Mouse (Mus musculus) testis, adult 2 months (tissue): ENCODE measurements around the gene Fign. TPM values are rescaled to one million over a fixed set of nuclear protein-coding genes. Genes with fewer than 3 reads are reported as not detected.

ENCODE experiments used
- H3K27ac ChIP-seq: fragments of 200-500 bp; 2 replicates; pipeline ENCODE4 v1.5.1; 2012; ENCODE audit warnings: low read depth, low read length; ENCODE audit not compliant: control insufficient read depth, insufficient read depth
- H3K27me3 ChIP-seq: fragments of 200-500 bp; 2 replicates; pipeline ENCODE4 v1.6.1; 2012; ENCODE audit warnings: mild to moderate bottlenecking, low read length, moderate library complexity; ENCODE audit not compliant: control insufficient read depth, insufficient read depth
- H3K36me3 ChIP-seq: fragments of 200-500 bp; 2 replicates; pipeline ENCODE4 v1.6.1; 2012; ENCODE audit warnings: mild to moderate bottlenecking, low read length; ENCODE audit not compliant: control insufficient read depth, insufficient read depth
- H3K4me1 ChIP-seq: fragments of 200-500 bp; 2 replicates; pipeline ENCODE4 v1.6.1; 2012; ENCODE audit warnings: low read length; ENCODE audit not compliant: control insufficient read depth, insufficient read depth
- H3K4me3 ChIP-seq: fragments of 200-500 bp; 2 replicates; pipeline ENCODE4 v1.5.1; 2012; ENCODE audit warnings: low read depth, mild to moderate bottlenecking, low read length, moderate library complexity, mixed read lengths; ENCODE audit not compliant: control insufficient read depth
- CTCF ChIP-seq: fragments of 200-500 bp; IDR thresholded peaks from 2 replicates; pipeline ENCODE4 v1.5.1; 2012; ENCODE audit warnings: low read depth, mild to moderate bottlenecking, inconsistent platforms, low read length, moderate library complexity; ENCODE audit not compliant: control insufficient read depth, insufficient read depth, insufficient replicate concordance
- POLR2A ChIP-seq: fragments of 200-500 bp; IDR thresholded peaks from 2 replicates; pipeline ENCODE4 v1.6.1; 2012; ENCODE audit warnings: low read depth, mild to moderate bottlenecking, inconsistent platforms, low read length, moderate library complexity; ENCODE audit not compliant: control insufficient read depth
- polyA plus RNA-seq: library from polyadenylated mRNA; depleted of rRNA; stranded (reverse); fragments of >200 nt; gene quantifications from 2 replicates; pipeline ENCODE4 v1.2.3, GENCODE M21; 2012

Fign gene
- polyA plus RNA-seq, 1 experiment, result 0.05 TPM

DNA sequence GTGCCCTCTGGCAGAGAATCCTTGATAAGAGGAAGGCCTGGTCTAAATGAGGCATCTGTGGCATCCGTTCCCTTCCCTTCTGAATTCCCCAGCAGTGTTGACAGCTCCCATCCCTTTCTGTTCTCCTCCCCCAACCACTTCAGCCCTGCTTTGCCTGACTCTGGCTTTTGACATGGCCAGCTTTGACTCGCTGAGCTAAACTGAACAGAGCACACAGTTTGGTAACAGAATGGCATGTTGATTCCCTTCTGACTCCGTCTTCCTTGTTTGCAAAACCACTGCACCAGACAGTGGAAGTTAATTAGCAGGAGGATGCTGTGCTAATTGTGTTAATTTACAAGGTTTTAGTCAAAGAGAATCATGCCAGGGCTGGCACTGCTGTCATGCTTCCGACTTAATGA, 115.5 kb downstream of the Fign start:
- Histone ChIP-seq H3K4me3 (no peak overlapping the region), H3K4me1 (peaks cover 6% of the 10 kb centered on the region), H3K27ac (no peak overlapping the region), H3K36me3 (no peaks in the 10 kb centered on the region), H3K27me3 (no peaks in the 10 kb centered on the region)
- TF ChIP-seq POLR2A (no peak), CTCF (no peak)

DNA sequence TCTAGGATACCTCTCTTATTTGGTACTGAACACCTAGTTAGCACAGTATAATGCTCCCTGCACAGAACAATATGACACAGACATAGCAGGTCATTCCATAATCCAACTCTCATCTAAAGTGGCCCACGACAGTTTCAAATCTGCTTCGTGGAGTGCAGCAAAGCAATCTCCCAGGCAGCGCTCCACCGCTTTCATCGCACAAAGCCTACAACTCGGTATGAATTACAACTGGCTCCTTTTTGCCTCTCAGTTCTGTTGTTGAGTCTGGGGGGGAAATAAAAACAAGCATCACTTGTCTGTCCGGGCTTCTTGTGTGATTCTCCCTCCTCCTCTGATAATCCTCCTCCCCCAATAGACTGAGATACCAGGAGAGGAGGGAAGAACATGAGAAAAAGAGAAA, 116.4 kb downstream of the Fign start:
- Histone ChIP-seq H3K4me1 (peaks cover 6% of the 10 kb centered on the region), H3K27ac (no peak overlapping the region), H3K36me3 (no peaks in the 10 kb centered on the region), H3K4me3 (no peak overlapping the region), H3K27me3 (no peaks in the 10 kb centered on the region)
- TF ChIP-seq CTCF (no peak), POLR2A (no peak)

- Histone ChIP-seq H3K27me3 (no peaks in the 10 kb centered on the region), H3K36me3 (no peaks in the 10 kb centered on the region), H3K4me3 (no peak overlapping the region), H3K4me1 (no peaks in the 10 kb centered on the region), H3K27ac (no peak overlapping the region)
- TF ChIP-seq CTCF (no peak), POLR2A (no peak)
These were observed 128.2 kb downstream of the Fign start for GRCm38 (mm10) chr2:63969633-63970032.

DNA sequence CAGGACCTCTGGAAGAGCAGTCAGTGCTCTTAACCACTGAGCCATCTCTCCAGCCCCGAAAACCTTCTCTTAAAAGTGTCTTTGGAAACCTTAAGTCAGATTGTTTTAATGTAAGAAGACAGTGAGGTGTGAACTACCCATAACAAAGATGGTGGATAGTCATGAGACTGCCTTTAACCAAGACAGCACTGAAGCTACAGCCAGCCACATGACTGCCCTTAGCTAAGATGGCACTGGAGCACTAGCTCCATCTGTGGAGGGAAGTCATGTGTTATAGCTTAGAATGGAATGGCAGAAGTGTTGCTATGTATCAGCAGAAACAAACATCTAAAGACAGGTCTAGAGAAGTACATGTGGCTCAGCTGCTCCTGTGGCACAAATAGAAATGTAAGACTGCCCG, 166.8 kb downstream of the Fign start:
- H3K36me3 ChIP-seq, result no peaks in the 10 kb centered on the region
- no peak overlapping the region for H3K4me3 ChIP-seq
- H3K27ac ChIP-seq, result no peak overlapping the region
- no peak for TF ChIP-seq POLR2A
- TF ChIP-seq CTCF, result no peak
- H3K27me3 ChIP-seq, result no peaks in the 10 kb centered on the region
- no peaks in the 10 kb centered on the region for H3K4me1 ChIP-seq

GRCm38 (mm10) chr2:63926481-63927097, 171.2 kb downstream of the Fign start:
- Histone ChIP-seq H3K27ac (no peak overlapping the region), H3K4me1 (no peaks in the 10 kb centered on the region), H3K4me3 (no peak overlapping the region), H3K36me3 (no peaks in the 10 kb centered on the region), H3K27me3 (no peaks in the 10 kb centered on the region)
- no peak for TF ChIP-seq CTCF
- no peak for TF ChIP-seq POLR2A

DNA sequence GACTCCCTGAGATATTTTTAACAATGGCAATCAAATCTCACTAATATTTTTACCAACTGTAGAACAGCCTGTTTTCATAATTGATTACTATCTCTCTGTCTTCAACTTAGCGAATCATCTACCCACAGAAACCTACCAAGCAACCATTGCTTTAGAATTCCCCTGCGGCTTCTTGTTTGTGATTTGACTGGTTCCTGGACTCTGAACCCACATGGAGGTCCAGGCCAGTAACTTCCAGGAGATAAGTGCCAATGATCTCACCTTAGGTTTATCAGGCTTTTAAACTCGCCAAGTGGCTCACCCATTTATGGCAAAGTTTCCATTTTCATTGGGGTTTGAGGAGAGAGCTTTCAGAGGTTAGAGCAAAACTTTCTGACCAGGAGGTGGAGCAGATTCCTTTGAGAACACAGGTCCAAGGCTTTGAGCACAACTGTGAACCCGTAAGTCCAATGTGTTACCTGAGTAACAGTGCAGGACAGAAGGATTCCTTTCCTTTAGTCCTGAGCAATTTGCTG, 172.1 kb downstream of the Fign start:
- no peaks in the 10 kb centered on the region for H3K27me3 ChIP-seq
- H3K27ac ChIP-seq, result no peak overlapping the region
- H3K4me3 ChIP-seq, result no peak overlapping the region
- TF ChIP-seq CTCF (no peak), POLR2A (no peak)
- no peaks in the 10 kb centered on the region for H3K4me1 ChIP-seq
- H3K36me3 ChIP-seq, result no peaks in the 10 kb centered on the region
